Mouse (Mus musculus): ENCODE data around the gene Colgalt1.

DNA sequence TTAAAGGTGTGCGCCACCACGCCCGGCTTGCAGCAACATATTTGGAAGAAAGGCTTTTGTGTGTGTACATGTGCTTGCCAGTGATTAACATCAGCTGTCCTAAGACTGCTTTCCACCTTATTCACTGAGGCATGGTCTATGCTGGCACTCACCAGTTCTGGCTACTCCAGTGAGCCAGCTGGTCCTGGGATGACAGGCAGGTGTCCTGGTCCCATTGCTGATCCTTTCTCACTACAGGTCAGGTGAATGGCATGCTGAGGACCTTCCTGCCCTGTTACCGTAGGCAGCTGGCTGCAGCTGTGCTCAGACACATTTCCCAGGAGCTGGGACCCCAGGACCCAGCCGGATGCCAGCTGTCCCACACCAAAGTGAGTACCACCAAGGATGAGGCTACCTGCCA lies 12.0 kb upstream of the Colgalt1 start:
- TF ChIP-seq GATA1 (IDR thresholded peaks at IDR 0.05; ENCODE audit: low read length) (no peak), TAL1 (IDR thresholded peaks at IDR 0.05; ENCODE audit: low read length) (no peak)
